14 mouse cellular contexts compared by ENCODE assay signal in the genomic region with DNA sequence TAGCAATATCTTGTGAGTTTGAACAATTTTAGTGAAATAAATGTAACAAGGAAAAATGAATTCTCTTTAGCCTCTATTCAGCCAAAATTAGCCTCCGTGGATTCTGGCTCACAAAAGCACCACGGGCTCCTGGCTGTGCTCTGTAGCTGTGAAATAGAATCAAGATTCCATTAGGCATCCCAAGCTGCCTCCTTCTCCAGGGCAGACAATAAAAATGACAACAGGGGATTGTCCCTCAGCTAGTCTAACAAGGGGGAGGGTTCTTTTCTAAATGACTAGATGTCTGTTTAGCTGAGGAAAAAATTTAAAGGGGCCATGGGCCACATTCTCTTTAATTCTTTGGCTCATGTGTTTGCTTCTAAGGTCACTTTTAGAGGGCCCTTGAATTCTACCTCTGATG.
DNase-seq lines count a peak whose midpoint lies in the region; ATAC-seq and TF ChIP-seq lines count a peak whose summit lies in the region.
"Had no signal": no experiment of that assay in that cellular context is flagged by ENCODE, and none has a peak within 500 bp of the region (broad histone marks: within the 10 kb centered on the region; RNA-seq: fewer than 3 reads in every experiment).

No protein-coding gene starts in this region.

- no peaks in the 10 kb centered on the region for H3K36me3 ChIP-seq in hindbrain, embryonic 11.5 days (ENCODE audit: control insufficient read depth, insufficient read depth, low read length)
- no peaks in the 10 kb centered on the region for H3K36me3 ChIP-seq in midbrain, embryonic 12.5 days
- H3K36me3 ChIP-seq: embryonic facial prominence, embryonic 15.5 days; limb, embryonic 15.5 days had no signal

- ATAC-seq in hindbrain, embryonic 11.5 days (ENCODE audit: low FRiP score): peak; percentile 78
- peak; percentile 84 for ATAC-seq in midbrain, embryonic 12.5 days (ENCODE audit: low FRiP score, low read depth)
- ATAC-seq: lung, postnatal 0 days had no signal

- no peaks in the 10 kb centered on the region for H3K9me3 ChIP-seq in hindbrain, embryonic 11.5 days (ENCODE audit: control insufficient read depth, low read length)
- H3K9me3 ChIP-seq in midbrain, embryonic 12.5 days: no peaks in the 10 kb centered on the region
- H3K9me3 ChIP-seq: embryonic facial prominence, embryonic 15.5 days; limb, embryonic 15.5 days had no signal

- 14% methylated on average over 2 of the region's 2 CpGs for WGBS in hindbrain, embryonic 11.5 days
- 7% methylated on average over 2 of the region's 2 CpGs for WGBS in midbrain, embryonic 12.5 days

- no peak overlapping the region for H3K9ac ChIP-seq in hindbrain, embryonic 11.5 days (ENCODE audit: low read depth, low read length)
- no peak overlapping the region for H3K9ac ChIP-seq in midbrain, embryonic 12.5 days (replicated peaks)
- H3K9ac ChIP-seq: embryonic facial prominence, embryonic 15.5 days; limb, embryonic 15.5 days had no signal

- no peaks in the 10 kb centered on the region for H3K4me1 ChIP-seq in hindbrain, embryonic 11.5 days (replicated peaks; ENCODE audit: control insufficient read depth, insufficient read depth, low read length)
- peaks cover 11% of the 10 kb centered on the region for H3K4me1 ChIP-seq in midbrain, embryonic 12.5 days
- H3K4me1 ChIP-seq: embryonic facial prominence, embryonic 15.5 days; limb, embryonic 15.5 days had no signal

- no peak for DNase-seq in layer of hippocampus, adult 2 months (ENCODE audit: low spot score in 2 of 2)
- no peak for DNase-seq in layer of hippocampus, postnatal 10 days (ENCODE audit: low spot score in 2 of 2)
- DNase-seq in hindbrain, embryonic 11.5 days (ENCODE audit: low spot score): peak; percentile 40
- peak; percentile 32 for DNase-seq in telencephalon, adult 2 months (ENCODE audit: low read depth, low spot score)
- DNase-seq in spleen, postnatal 36 days (ENCODE audit: low spot score in 2 of 2): no peak
- no peak for DNase-seq in yolk sac, embryonic 10.5 days (ENCODE audit: low spot score)
- DNase-seq: adrenal gland, postnatal 10 days; heart, postnatal 4 days; thymus, postnatal 36 days had no signal

- H3K27ac ChIP-seq in layer of hippocampus, adult 2 months: peak overlapping the region; percentile 68
- peak overlapping the region; percentile 51; the same call in 1 of the 2 replicates for H3K27ac ChIP-seq in hindbrain, embryonic 11.5 days (ENCODE audit: low read depth, low read length)
- peak overlapping the region; percentile 61; the same call in 1 of the 2 replicates for H3K27ac ChIP-seq in midbrain, embryonic 12.5 days (replicated peaks)
- H3K27ac ChIP-seq: embryonic facial prominence, embryonic 15.5 days; limb, embryonic 15.5 days had no signal

- no peak overlapping the region for H3K4me2 ChIP-seq in hindbrain, embryonic 11.5 days (replicated peaks; ENCODE audit: low read depth, low read length)
- H3K4me2 ChIP-seq in midbrain, embryonic 12.5 days (replicated peaks): peak overlapping the region; percentile 21
- H3K4me2 ChIP-seq: embryonic facial prominence, embryonic 15.5 days; limb, embryonic 15.5 days had no signal

- H3K27me3 ChIP-seq in hindbrain, embryonic 11.5 days (ENCODE audit: control insufficient read depth, insufficient read depth, low read length): no peaks in the 10 kb centered on the region
- H3K27me3 ChIP-seq in midbrain, embryonic 12.5 days: no peaks in the 10 kb centered on the region
- H3K27me3 ChIP-seq: CH12.LX; embryonic facial prominence, embryonic 15.5 days; limb, embryonic 15.5 days had no signal

- TF ChIP-seq CTCF in layer of hippocampus, adult 2 months (conservative IDR thresholded peaks at IDR 0.05): no peak

- no peak overlapping the region for H3K4me3 ChIP-seq in layer of hippocampus, adult 2 months
- no peak overlapping the region for H3K4me3 ChIP-seq in hindbrain, embryonic 11.5 days (ENCODE audit: low read depth, low read length)
- H3K4me3 ChIP-seq in midbrain, embryonic 12.5 days: no peak overlapping the region
- H3K4me3 ChIP-seq: embryonic facial prominence, embryonic 15.5 days; limb, embryonic 15.5 days had no signal

Comparison
In these comparisons a context has a peak if more than half of its experiments do, and no peak if none do; other contexts are left out.
1. DNase-seq: peak in hindbrain, embryonic 11.5 days (single experiment) and telencephalon, adult 2 months (single experiment); none in layer of hippocampus, adult 2 months (0 of 2), layer of hippocampus, postnatal 10 days (0 of 2), spleen, postnatal 36 days (0 of 2) and yolk sac, embryonic 10.5 days (single experiment).
2. Peak in every context shown above with its lines, with median percentiles within 50 percentile points of each other: H3K27ac ChIP-seq.